Mouse (Mus musculus) liver, embryonic 12.5 days (tissue): ENCODE measurements at regions not wholly inside any gene's neighbourhood (a gene's known extent, or its start where the extent isn't known, plus 50 kb on each side); places are given as distances from the start of the nearest gene placed in this dataset.

ENCODE experiments used
- ATAC-seq: fragments of 200-750 bp; cut with Nextera tagmentation; 2 replicates; pipeline ENCODE4 v1.8.0; 2017; ENCODE audit warnings: moderate number of reproducible peaks, mild to moderate bottlenecking, moderate library complexity
- H3K27ac ChIP-seq: fragments of 300-500 bp; sonication (generic); 2 replicates; pipeline ENCODE4 v1.5.1; 2016; ENCODE audit warnings: mild to moderate bottlenecking
- H3K27me3 ChIP-seq: fragments of 300-500 bp; sonication (generic); replicated peaks from 2 replicates; pipeline ENCODE4 v1.6.1; 2016; ENCODE audit warnings: mild to moderate bottlenecking, moderate library complexity
- H3K36me3 ChIP-seq: fragments of 300-500 bp; sonication (generic); 2 replicates; pipeline ENCODE4 v1.6.1; 2016; ENCODE audit warnings: mild to moderate bottlenecking, moderate library complexity
- H3K4me1 ChIP-seq: fragments of 300-500 bp; sonication (generic); 2 replicates; pipeline ENCODE4 v1.6.1; 2016
- H3K4me2 ChIP-seq: fragments of 300-500 bp; sonication (generic); 2 replicates; pipeline ENCODE4 v1.6.1; 2016; ENCODE audit warnings: mild to moderate bottlenecking, moderate library complexity
- H3K4me3 ChIP-seq: fragments of 300-500 bp; sonication (generic); 2 replicates; pipeline ENCODE4 v1.5.1; 2016; ENCODE audit warnings: mild to moderate bottlenecking, moderate library complexity
- H3K9ac ChIP-seq: fragments of 300-500 bp; sonication (generic); 2 replicates; pipeline ENCODE4 v1.6.1; 2016; ENCODE audit warnings: mild to moderate bottlenecking, moderate library complexity
- H3K9me3 ChIP-seq: fragments of 300-500 bp; sonication (generic); replicated peaks from 2 replicates; pipeline ENCODE4 v1.6.1; 2016; ENCODE audit warnings: mild to moderate bottlenecking, moderate library complexity
- WGBS: fragments of 180-500 bp; shearing (Covaris S2); methylation state at CpG from one replicate; pipeline ENCODE4 v1.1.7; 2016; ENCODE audit not compliant: insufficient replicate concordance; 5-methylcytosine and 5-hydroxymethylcytosine counted together

- Histone ChIP-seq H3K9me3 (no peaks in the 10 kb centered on the region), H3K27ac (no peak overlapping the region), H3K36me3 (no peaks in the 10 kb centered on the region), H3K4me2 (no peak overlapping the region), H3K4me3 (no peak overlapping the region), H3K27me3 (no peaks in the 10 kb centered on the region), H3K4me1 (0 out of 2 replicates have a peak, but pooled peaks cover 4% of the 10 kb centered on the region), H3K9ac (no peak overlapping the region)
- WGBS: 37% methylated on average over 5 of the region's 5 CpGs
- no peak for ATAC-seq
Observed at GRCm38 (mm10) chr1:55807028-55807427, 401.3 kb downstream of the Plcl1 start.

DNA sequence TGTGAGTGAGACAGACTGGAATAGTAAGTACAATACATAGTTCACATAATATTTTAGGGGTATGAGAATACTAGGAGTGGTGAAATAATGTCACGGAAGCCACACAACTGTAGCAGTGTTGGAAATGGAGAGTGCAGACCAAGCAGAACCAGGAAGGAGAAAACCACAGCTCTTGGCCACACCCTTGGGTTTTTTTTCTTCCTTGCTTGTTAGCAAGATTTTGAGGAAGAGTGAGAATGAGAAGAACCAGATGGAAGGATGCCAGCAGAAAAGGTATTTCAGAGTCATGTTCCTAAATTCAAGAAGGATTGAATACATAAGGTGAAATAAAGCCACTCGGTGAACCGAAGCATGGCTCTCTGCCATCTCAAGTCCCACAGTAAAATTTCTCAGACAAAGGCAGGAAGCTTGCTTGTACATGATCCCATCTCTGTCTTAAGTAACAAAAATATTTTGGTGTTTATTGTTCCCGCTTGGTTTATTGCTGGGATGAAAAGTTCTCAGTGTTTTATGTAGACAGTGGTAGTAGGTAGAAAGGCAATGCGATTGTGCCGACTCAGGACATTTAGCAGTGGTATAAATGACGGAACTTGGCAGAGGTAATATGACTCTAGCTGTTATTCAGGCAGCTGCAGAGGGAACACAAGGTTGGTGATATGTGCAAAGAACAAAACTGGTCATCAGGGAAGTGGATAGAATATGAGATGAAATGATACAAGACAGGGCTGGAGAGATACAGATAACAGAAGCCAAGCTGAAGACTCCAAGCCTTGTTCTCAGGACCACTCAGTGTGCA is 403.2 kb downstream of the Plcl1 start:
- Histone ChIP-seq H3K4me2 (no peak overlapping the region), H3K4me1 (0 out of 2 replicates have a peak, but pooled peaks cover 4% of the 10 kb centered on the region)
- WGBS: 63% methylated on average over 7 of the region's 7 CpGs

DNA sequence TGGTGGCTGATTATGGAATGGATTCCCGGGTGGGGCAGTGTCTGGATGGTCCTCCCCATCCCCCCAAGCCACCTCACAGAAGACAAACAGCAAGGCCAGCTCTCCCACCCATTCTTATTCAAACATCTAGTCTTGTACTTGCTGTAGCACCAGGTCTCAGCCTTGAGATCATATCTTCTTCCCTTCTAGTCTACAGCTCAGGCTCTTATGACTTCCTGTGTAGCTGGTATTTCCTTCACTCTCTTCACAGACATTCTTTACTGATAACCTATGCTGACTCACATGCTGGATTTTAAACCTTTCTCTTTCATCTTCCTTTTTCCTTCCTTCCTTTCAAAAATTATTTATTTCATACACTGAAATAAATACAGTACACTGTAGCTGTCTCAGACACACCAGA is 406.8 kb downstream of the Plcl1 start:
- H3K4me2 ChIP-seq: no peak overlapping the region
- WGBS: 29% methylated on average over 1 of the region's 1 CpGs
- no peak overlapping the region for H3K4me3 ChIP-seq
- ATAC-seq: no peak
- no peaks in the 10 kb centered on the region for H3K9me3 ChIP-seq
- no peak overlapping the region for H3K9ac ChIP-seq
- H3K27ac ChIP-seq: no peak overlapping the region
- 0 out of 2 replicates have a peak, but pooled peaks cover 4% of the 10 kb centered on the region for H3K4me1 ChIP-seq
- H3K27me3 ChIP-seq: no peaks in the 10 kb centered on the region
- no peaks in the 10 kb centered on the region for H3K36me3 ChIP-seq

More for the DNA sequence above, 403.2 kb downstream of the Plcl1 start:
- H3K9me3 ChIP-seq: no peaks in the 10 kb centered on the region
- no peak overlapping the region for H3K4me3 ChIP-seq
- H3K36me3 ChIP-seq: no peaks in the 10 kb centered on the region
- no peak overlapping the region for H3K27ac ChIP-seq
- H3K9ac ChIP-seq: no peak overlapping the region
- no peak for ATAC-seq
- no peaks in the 10 kb centered on the region for H3K27me3 ChIP-seq

GRCm38 (mm10) chr1:55820866-55821500 is 415.3 kb downstream of the Plcl1 start:
- H3K4me3 ChIP-seq: no peak overlapping the region
- ATAC-seq: no peak
- no peak overlapping the region for H3K27ac ChIP-seq
- H3K9me3 ChIP-seq: no peaks in the 10 kb centered on the region
- H3K4me1 ChIP-seq: no peaks in the 10 kb centered on the region
- H3K4me2 ChIP-seq: no peak overlapping the region
- no peak overlapping the region for H3K9ac ChIP-seq
- no peaks in the 10 kb centered on the region for H3K27me3 ChIP-seq
- no peaks in the 10 kb centered on the region for H3K36me3 ChIP-seq
- 76% methylated on average over 3 of the region's 3 CpGs for WGBS

- H3K36me3 ChIP-seq: no peaks in the 10 kb centered on the region
- no peak for ATAC-seq
- no peak overlapping the region for H3K27ac ChIP-seq
- H3K27me3 ChIP-seq: no peaks in the 10 kb centered on the region
- H3K9me3 ChIP-seq: no peaks in the 10 kb centered on the region
- 50% methylated on average over 4 of the region's 4 CpGs for WGBS
- no peak overlapping the region for H3K4me2 ChIP-seq
- no peaks in the 10 kb centered on the region for H3K4me1 ChIP-seq
- no peak overlapping the region for H3K4me3 ChIP-seq
- no peak overlapping the region for H3K9ac ChIP-seq
Observed at GRCm38 (mm10) chr1:55822599-55822998, 416.9 kb downstream of the Plcl1 start.

DNA sequence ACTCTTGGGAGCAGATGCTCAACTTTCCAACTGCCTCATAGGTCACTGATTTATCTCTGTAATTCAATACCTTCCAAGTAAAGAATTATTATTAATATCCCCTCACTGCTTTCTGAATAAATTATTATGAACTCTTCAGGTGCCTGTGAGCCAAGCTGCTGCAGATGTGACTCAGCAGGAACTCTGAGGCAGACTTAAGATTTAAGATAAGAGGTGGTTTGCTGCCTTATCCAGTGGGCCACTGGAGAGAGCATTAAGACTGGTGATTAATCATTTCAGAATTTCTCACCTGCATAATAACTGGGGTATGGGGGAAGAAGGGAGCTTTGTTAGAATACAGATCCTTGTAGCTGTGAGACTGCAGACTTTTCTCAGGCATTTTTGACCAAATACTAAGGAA is 421.5 kb downstream of the Plcl1 start:
- ATAC-seq: no peak
- Histone ChIP-seq H3K36me3 (no peaks in the 10 kb centered on the region), H3K27me3 (no peaks in the 10 kb centered on the region), H3K4me3 (no peak overlapping the region), H3K4me1 (no peaks in the 10 kb centered on the region), H3K4me2 (no peak overlapping the region), H3K9ac (no peak overlapping the region), H3K27ac (no peak overlapping the region), H3K9me3 (no peaks in the 10 kb centered on the region)

- no peaks in the 10 kb centered on the region for H3K9me3 ChIP-seq
- H3K4me2 ChIP-seq: no peak overlapping the region
- WGBS: 74% methylated on average over 3 of the region's 3 CpGs
- no peak overlapping the region for H3K9ac ChIP-seq
- no peaks in the 10 kb centered on the region for H3K4me1 ChIP-seq
- no peaks in the 10 kb centered on the region for H3K36me3 ChIP-seq
- no peak overlapping the region for H3K27ac ChIP-seq
- no peak overlapping the region for H3K4me3 ChIP-seq
- no peak for ATAC-seq
- H3K27me3 ChIP-seq: no peaks in the 10 kb centered on the region
Observed at GRCm38 (mm10) chr1:55835281-55835680, 429.6 kb downstream of the Plcl1 start.

DNA sequence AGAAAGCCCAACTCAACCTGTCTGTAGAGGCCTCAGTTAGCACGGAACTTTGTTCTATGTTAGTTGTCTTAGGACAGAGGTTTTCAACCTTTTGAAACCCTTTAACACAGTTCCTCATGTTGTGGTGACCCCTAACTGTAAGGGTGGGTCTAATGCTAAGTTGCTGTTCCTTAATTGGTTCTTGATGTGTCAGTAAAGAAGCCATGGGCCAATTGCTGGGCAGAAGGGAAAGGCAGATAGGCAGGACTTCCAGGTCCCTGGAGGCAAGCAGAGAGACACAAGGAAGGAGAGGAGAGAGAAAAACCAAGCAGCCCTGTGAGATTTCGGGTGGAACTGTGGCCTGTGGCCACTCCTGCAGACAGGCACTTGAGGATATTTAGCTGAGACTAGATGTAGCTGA is 431.0 kb downstream of the Plcl1 start:
- H3K36me3 ChIP-seq: no peaks in the 10 kb centered on the region

GRCm38 (mm10) chr1:55837366-55837765 is 431.6 kb downstream of the Plcl1 start:
- Histone ChIP-seq H3K27ac (no peak overlapping the region), H3K36me3 (no peaks in the 10 kb centered on the region), H3K9ac (no peak overlapping the region), H3K4me2 (no peak overlapping the region), H3K4me1 (no peaks in the 10 kb centered on the region), H3K9me3 (no peaks in the 10 kb centered on the region), H3K27me3 (no peaks in the 10 kb centered on the region), H3K4me3 (no peak overlapping the region)
- no peak for ATAC-seq

More for the DNA sequence above, 431.0 kb downstream of the Plcl1 start:
- Histone ChIP-seq H3K27me3 (no peaks in the 10 kb centered on the region), H3K27ac (no peak overlapping the region), H3K9ac (no peak overlapping the region), H3K9me3 (no peaks in the 10 kb centered on the region), H3K4me1 (no peaks in the 10 kb centered on the region), H3K4me3 (no peak overlapping the region), H3K4me2 (no peak overlapping the region)
- 48% methylated on average over 2 of the region's 2 CpGs for WGBS
- ATAC-seq: no peak

- Histone ChIP-seq H3K36me3 (no peaks in the 10 kb centered on the region), H3K4me2 (no peak overlapping the region), H3K27me3 (no peaks in the 10 kb centered on the region), H3K4me3 (no peak overlapping the region), H3K4me1 (no peaks in the 10 kb centered on the region), H3K9ac (no peak overlapping the region), H3K9me3 (no peaks in the 10 kb centered on the region), H3K27ac (no peak overlapping the region)
- WGBS: 7% methylated on average over 2 of the region's 2 CpGs
- ATAC-seq: no peak
Observed at GRCm38 (mm10) chr1:55838168-55838567, 432.4 kb downstream of the Plcl1 start.

DNA sequence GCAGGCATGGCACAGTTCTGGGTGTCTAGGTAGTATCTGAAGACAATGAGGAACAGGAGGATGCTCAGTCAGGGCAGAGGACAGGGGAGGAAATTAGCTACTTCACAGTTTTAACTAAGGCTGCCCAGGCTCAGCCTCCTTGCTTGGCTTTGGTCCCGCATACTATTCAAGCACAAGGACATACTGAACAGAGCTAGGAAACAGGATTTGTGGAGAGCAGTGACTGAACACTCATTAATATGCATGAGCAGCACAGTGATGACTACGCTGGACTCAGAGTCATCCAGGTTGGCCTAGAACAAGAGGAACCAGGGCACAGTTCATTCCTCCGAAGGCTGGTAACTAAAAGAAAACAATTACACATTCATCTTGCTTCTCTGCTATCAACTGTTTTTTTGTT is 443.1 kb downstream of the Plcl1 start:
- Histone ChIP-seq H3K27ac (no peak overlapping the region), H3K27me3 (no peaks in the 10 kb centered on the region), H3K36me3 (no peaks in the 10 kb centered on the region), H3K9me3 (no peaks in the 10 kb centered on the region), H3K4me3 (no peak overlapping the region), H3K4me2 (no peak overlapping the region), H3K4me1 (no peaks in the 10 kb centered on the region), H3K9ac (no peak overlapping the region)
- ATAC-seq: no peak
- 73% methylated on average over 3 of the region's 3 CpGs for whole genome bisulfite sequencing

- no peak overlapping the region for H3K4me2 ChIP-seq
- H3K9ac ChIP-seq: no peak overlapping the region
- no peak overlapping the region for H3K27ac ChIP-seq
- H3K36me3 ChIP-seq: no peaks in the 10 kb centered on the region
- no peak overlapping the region for H3K4me3 ChIP-seq
- H3K27me3 ChIP-seq: no peaks in the 10 kb centered on the region
- ATAC-seq: no peak
- no peaks in the 10 kb centered on the region for H3K4me1 ChIP-seq
- no peaks in the 10 kb centered on the region for H3K9me3 ChIP-seq
Observed at GRCm38 (mm10) chr1:55852354-55852753, 446.6 kb downstream of the Plcl1 start.

GRCm38 (mm10) chr1:55859113-55859512 is 453.4 kb downstream of the Plcl1 start:
- Histone ChIP-seq H3K4me1 (no peaks in the 10 kb centered on the region), H3K4me3 (no peak overlapping the region), H3K27ac (no peak overlapping the region), H3K9me3 (no peaks in the 10 kb centered on the region), H3K36me3 (no peaks in the 10 kb centered on the region), H3K27me3 (no peaks in the 10 kb centered on the region), H3K9ac (no peak overlapping the region), H3K4me2 (no peak overlapping the region)
- ATAC-seq: no peak
- WGBS: 71% methylated on average over 3 of the region's 3 CpGs
